In genomic region chr16:84476948-84477347, GRCm38 (mm10) we compare ENCODE assay signal across 41 mouse cellular contexts. TPM values are rescaled to one million over a fixed set of nuclear protein-coding genes. Genes with fewer than 3 reads are reported as not detected.
"Had no signal": no experiment of that assay in that cellular context is flagged by ENCODE, and none has a peak within 500 bp of the region (broad histone marks: within the 10 kb centered on the region; RNA-seq: fewer than 3 reads in every experiment).

No protein-coding gene starts in this region.

- H3K4me2 ChIP-seq: limb, embryonic 12.5 days; limb, embryonic 13.5 days; limb, embryonic 15.5 days; liver, embryonic 11.5 days; liver, embryonic 12.5 days; liver, embryonic 13.5 days; liver, embryonic 15.5 days; lung, embryonic 14.5 days; lung, embryonic 15.5 days; midbrain, embryonic 11.5 days; midbrain, embryonic 12.5 days; midbrain, embryonic 13.5 days; midbrain, embryonic 15.5 days; neural tube, embryonic 12.5 days had no signal

- H3K36me3 ChIP-seq: limb, embryonic 10.5 days; limb, embryonic 12.5 days; limb, embryonic 13.5 days; limb, embryonic 15.5 days; liver, embryonic 12.5 days; liver, embryonic 13.5 days; liver, embryonic 15.5 days; lung, embryonic 15.5 days; midbrain, embryonic 10.5 days; midbrain, embryonic 12.5 days; midbrain, embryonic 13.5 days; midbrain, embryonic 15.5 days; neural tube, embryonic 12.5 days had no signal

- H3K27me3 ChIP-seq: limb, embryonic 12.5 days; limb, embryonic 13.5 days; limb, embryonic 15.5 days; liver, embryonic 12.5 days; liver, embryonic 13.5 days; liver, embryonic 15.5 days; lung, embryonic 15.5 days; megakaryocyte, embryonic 14.5 days; midbrain, embryonic 12.5 days; midbrain, embryonic 13.5 days; midbrain, embryonic 15.5 days; neural tube, embryonic 12.5 days had no signal

- H3K27ac ChIP-seq: limb, embryonic 10.5 days; limb, embryonic 12.5 days; limb, embryonic 13.5 days; limb, embryonic 15.5 days; liver, embryonic 12.5 days; liver, embryonic 13.5 days; liver, embryonic 14.5 days; liver, embryonic 15.5 days; lung, embryonic 15.5 days; macrophage; midbrain, embryonic 10.5 days; midbrain, embryonic 12.5 days; midbrain, embryonic 13.5 days; midbrain, embryonic 15.5 days; neural tube, embryonic 12.5 days had no signal

- H3K9me3 ChIP-seq: limb, embryonic 10.5 days; limb, embryonic 12.5 days; limb, embryonic 13.5 days; limb, embryonic 15.5 days; liver, embryonic 12.5 days; liver, embryonic 13.5 days; liver, embryonic 15.5 days; lung, embryonic 15.5 days; megakaryocyte, embryonic 14.5 days; midbrain, embryonic 10.5 days; midbrain, embryonic 12.5 days; midbrain, embryonic 13.5 days; midbrain, embryonic 15.5 days; neural tube, embryonic 12.5 days had no signal

- H3K4me3 ChIP-seq: limb, embryonic 10.5 days; limb, embryonic 12.5 days; limb, embryonic 13.5 days; limb, embryonic 15.5 days; liver, embryonic 12.5 days; liver, embryonic 13.5 days; liver, embryonic 15.5 days; lung, embryonic 15.5 days; megakaryocyte, embryonic 14.5 days; midbrain, embryonic 10.5 days; midbrain, embryonic 12.5 days; midbrain, embryonic 13.5 days; midbrain, embryonic 15.5 days; myocyte; neural tube, embryonic 12.5 days had no signal

- DNase-seq: left cerebral cortex, postnatal 4 days; liver; liver, embryonic 13.5 days; liver, postnatal 0 days; lung, adult 18-20 months; lung, adult 2 months; lung, embryonic 14.5 days; lung, postnatal 10 days; lung, postnatal 14 days; lung, postnatal 36 days; lung, postnatal 4 days; midbrain, embryonic 14.5 days had no signal

- H3K4me1 ChIP-seq: limb, embryonic 10.5 days; limb, embryonic 12.5 days; limb, embryonic 13.5 days; limb, embryonic 15.5 days; liver, embryonic 12.5 days; liver, embryonic 13.5 days; liver, embryonic 15.5 days; lung, embryonic 15.5 days; megakaryocyte, embryonic 14.5 days; midbrain, embryonic 10.5 days; midbrain, embryonic 12.5 days; midbrain, embryonic 13.5 days; midbrain, embryonic 15.5 days; neural tube, embryonic 12.5 days had no signal

- H3K9ac ChIP-seq: limb, embryonic 12.5 days; limb, embryonic 13.5 days; limb, embryonic 15.5 days; liver, embryonic 12.5 days; liver, embryonic 13.5 days; liver, embryonic 14.5 days; liver, embryonic 15.5 days; liver, postnatal 0 days; lung, embryonic 14.5 days; lung, embryonic 15.5 days; midbrain, embryonic 12.5 days; midbrain, embryonic 13.5 days; midbrain, embryonic 15.5 days; neural tube, embryonic 12.5 days had no signal

RNA-seq across cellular contexts. Expression of gene A730009L09Rik, which starts 38.0 kb away (rescaled TPM):
- total RNA-seq: left cerebral cortex, postnatal 4 days; liver, adult 2 months; megakaryocyte progenitor cell, adult 5-6 weeks; megakaryocyte, adult 5-6 weeks; megakaryocyte-erythroid progenitor cell, adult 5-6 weeks; monocyte, adult 5-6 weeks had no signal
- polyA plus RNA-seq: limb, embryonic 10.5 days; limb, embryonic 11.5 days; limb, embryonic 12.5 days; limb, embryonic 13.5 days; limb, embryonic 14.5 days; limb, embryonic 15.5 days; liver, adult 2 months; liver, embryonic 11.5 days; liver, embryonic 12.5 days; liver, embryonic 13.5 days; liver, embryonic 14.5 days; liver, embryonic 15.5 days; liver, embryonic 16.5 days; liver, postnatal 0 days; lung, adult 2 months; lung, embryonic 14.5 days; lung, embryonic 15.5 days; lung, embryonic 16.5 days; lung, postnatal 0 days; macrophage; midbrain, embryonic 10.5 days; midbrain, embryonic 11.5 days; midbrain, embryonic 12.5 days; midbrain, embryonic 14.5 days; myocyte; neural tube, embryonic 11.5 days; neural tube, embryonic 12.5 days had no signal
